Mouse (Mus musculus): ENCODE data around the gene Chst13. TPM values are rescaled to one million over a fixed set of nuclear protein-coding genes. Genes with fewer than 3 reads are reported as not detected.

Chst13 gene
- total RNA-seq, 1 experiment from 2014 or later = not detected

- no peak for ATAC-seq (replicated peaks; ENCODE audit: low read depth, poor library complexity, severe bottlenecking)
Measured at GRCm38 (mm10) chr6:90321811-90322210, 3.2 kb downstream of the Chst13 start.

- no peak; the same call in 1 of the 2 replicates for ATAC-seq (replicated peaks; ENCODE audit: low read depth, poor library complexity, severe bottlenecking)
Measured at GRCm38 (mm10) chr6:90320429-90320828, 4.6 kb downstream of the Chst13 start.

GRCm38 (mm10) chr6:90319475-90320191, 5.4 kb downstream of the Chst13 start:
- ATAC-seq (replicated peaks; ENCODE audit: low read depth, poor library complexity, severe bottlenecking) = peak; percentile 42; the same call in 1 of the 2 replicates

- ATAC-seq (replicated peaks; ENCODE audit: low read depth, poor library complexity, severe bottlenecking) = 0 out of 2 replicates have a peak, but pooled peaks have one; percentile 2
Measured at GRCm38 (mm10) chr6:90319019-90319418, 6.0 kb downstream of the Chst13 start.

- ATAC-seq (replicated peaks; ENCODE audit: low read depth, poor library complexity, severe bottlenecking) = no peak
Measured at GRCm38 (mm10) chr6:90317510-90318258, 7.3 kb downstream of the Chst13 start.

GRCm38 (mm10) chr6:90315961-90316360, 9.0 kb downstream of the Chst13 start:
- ATAC-seq (replicated peaks; ENCODE audit: low read depth, poor library complexity, severe bottlenecking) = no peak

GRCm38 (mm10) chr6:90308839-90309778, 15.9 kb downstream of the Chst13 start:
- no peak for ATAC-seq (replicated peaks; ENCODE audit: low read depth, poor library complexity, severe bottlenecking)

- no peak for ATAC-seq (replicated peaks; ENCODE audit: low read depth, poor library complexity, severe bottlenecking)
Measured at GRCm38 (mm10) chr6:90306315-90306975, 18.5 kb downstream of the Chst13 start.

GRCm38 (mm10) chr6:90300919-90301318, 24.1 kb downstream of the Chst13 start, which contains the start of gene BC048671:
BC048671 (plus strand) TSS chr6:90301219.
- no peak for ATAC-seq (replicated peaks; ENCODE audit: low read depth, poor library complexity, severe bottlenecking)

GRCm38 (mm10) chr6:90288265-90288664, 36.7 kb downstream of the Chst13 start:
- no peak for ATAC-seq (replicated peaks; ENCODE audit: low read depth, poor library complexity, severe bottlenecking)

Other genes starting within 250 kb of the Chst13 start
- not detected in 2 replicates for gene Vmn1r49, start 246.7 kb downstream of the Chst13 start, total RNA-seq (2017)
- not detected in 2 replicates for gene Vmn1r50, start 223.8 kb downstream of the Chst13 start, total RNA-seq (2017)
- gene Vmn1r51, start 202.6 kb downstream of the Chst13 start, total RNA-seq (2017) = not detected in 2 replicates
- not detected in 2 replicates for gene Vmn1r52, start 150.4 kb downstream of the Chst13 start, total RNA-seq (2017)
- not detected in 2 replicates for gene V1ra8, start 122.4 kb downstream of the Chst13 start, total RNA-seq (2017)
- gene Vmn1r53, start 100.7 kb downstream of the Chst13 start, total RNA-seq (2017) = not detected in 2 replicates
- gene Vmn1r54, start 78.9 kb downstream of the Chst13 start, total RNA-seq (2017) = not detected in 2 replicates
- not detected in 2 replicates for gene BC048671, start 24.0 kb downstream of the Chst13 start, total RNA-seq (2017)
- gene Uroc1, start 8.1 kb upstream of the Chst13 start, total RNA-seq (2017) = not detected in 2 replicates
- 11.6 and 15.8 TPM in 2 replicates for gene Zxdc, start 44.3 kb upstream of the Chst13 start, total RNA-seq (2017)
- not detected in 2 replicates for gene Cfap100, start 103.6 kb upstream of the Chst13 start, total RNA-seq (2017)
- not detected in 2 replicates for gene Klf15, start 137.4 kb upstream of the Chst13 start, total RNA-seq (2017)
- gene Aldh1l1, start 161.2 kb upstream of the Chst13 start, total RNA-seq (2017) = 3.5 and 3.7 TPM in 2 replicates

All from common myeloid progenitor, adult 5-6 weeks (primary cell).